Mouse (Mus musculus) MEL-GATA-1-ER (cell line): ENCODE measurements around the gene Usp10.

Source experiments
- DNase-seq: peaks from one replicate; pipeline ENCODE4 v3.0.0-alpha.2; 2012; ENCODE audit warnings: low read depth; ENCODE audit errors: extremely low read depth

Gene Usp10

DNA sequence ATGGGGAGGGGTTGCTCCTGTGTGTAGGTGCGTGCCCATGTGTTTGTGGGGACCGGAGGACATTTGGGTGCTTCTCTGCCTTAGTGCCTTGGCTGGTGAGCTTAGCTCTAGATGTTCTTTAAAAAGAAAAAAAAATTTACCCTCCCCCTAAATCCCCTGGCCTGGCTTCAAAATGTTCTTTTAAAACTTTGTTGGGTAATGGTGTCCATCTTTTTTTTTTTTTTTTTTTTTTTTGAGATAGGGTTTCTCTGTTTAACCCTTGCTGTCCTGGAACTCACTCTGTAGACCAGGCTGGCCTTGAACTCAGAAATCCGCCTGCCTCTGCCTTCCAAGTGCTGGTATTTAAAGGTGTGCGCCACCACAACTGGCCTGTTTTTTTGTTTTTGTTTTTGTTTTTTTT, 5.1 kb downstream of the Usp10 start:
- DNase-seq, result no peak

DNA sequence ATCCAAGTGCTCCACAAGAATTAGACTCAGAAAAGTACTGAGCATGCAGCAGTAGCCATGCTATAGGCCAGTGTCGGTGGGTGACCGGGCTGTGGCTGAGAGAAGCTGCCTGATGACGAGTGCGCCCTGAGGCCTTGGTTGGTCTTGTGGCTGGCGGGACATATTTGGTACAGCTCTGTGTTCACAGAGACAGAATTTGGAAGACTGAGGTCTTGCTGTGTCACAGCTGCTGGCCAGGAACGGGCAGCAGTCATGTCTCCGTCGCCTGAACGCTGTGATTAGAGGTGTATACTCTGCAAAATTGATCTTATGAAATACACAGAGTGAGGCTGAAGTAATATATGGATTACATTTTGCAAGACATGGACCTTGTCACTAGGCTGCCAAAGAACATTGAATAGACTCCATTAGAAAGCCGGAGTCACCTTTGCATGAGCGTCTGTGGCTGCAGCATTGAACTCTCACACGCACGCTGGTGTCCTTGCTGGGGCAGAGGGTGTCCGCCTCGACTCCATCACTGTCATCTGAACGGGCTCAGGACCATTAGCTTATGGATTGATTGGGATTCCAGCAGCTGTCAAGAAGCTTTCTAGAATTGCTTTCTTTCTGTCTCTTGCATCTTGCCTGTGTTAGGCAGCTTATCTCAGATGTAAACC, 6.2 kb downstream of the Usp10 start:
- DNase-seq, result no peak

DNA sequence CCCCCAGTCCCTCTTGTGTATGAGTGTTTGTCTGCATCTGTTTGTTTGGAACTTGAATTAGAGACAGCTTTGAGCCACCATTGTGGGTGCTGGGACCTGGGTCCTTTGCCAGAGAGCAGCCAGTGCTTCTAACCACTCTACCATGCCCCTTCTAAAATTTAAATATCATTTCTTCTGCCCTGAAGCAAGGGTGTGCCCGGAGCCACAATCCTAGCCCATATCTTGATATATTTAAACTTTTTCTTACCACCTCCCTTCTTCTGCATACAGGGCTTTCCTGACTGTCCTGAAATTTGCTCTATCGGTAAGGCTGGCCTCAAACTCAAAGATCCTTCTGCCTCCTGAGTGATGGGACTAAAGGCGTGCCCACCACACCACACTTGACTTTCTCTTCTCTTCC, 7.3 kb downstream of the Usp10 start:
- no peak for DNase-seq

DNA sequence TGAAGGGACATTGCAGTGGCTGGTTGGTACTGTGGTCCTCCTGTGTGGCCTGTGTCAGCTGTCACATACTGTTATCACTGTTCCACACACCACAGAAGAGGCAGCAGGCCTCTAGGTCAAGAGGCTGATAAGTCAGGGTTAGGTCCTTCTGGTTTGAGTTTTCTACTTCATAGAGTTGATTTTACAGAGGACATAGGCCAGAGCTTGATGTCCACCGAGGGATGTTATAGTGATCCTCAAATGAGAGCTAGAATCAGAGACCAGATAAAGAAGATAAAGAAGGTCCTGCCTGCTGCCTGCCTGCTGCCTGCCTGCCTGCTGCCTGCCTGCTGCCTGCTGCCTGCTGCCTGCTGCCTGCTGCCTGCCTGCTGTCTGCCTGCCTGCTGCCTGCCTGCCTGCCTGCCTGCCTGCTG, 8.0 kb downstream of the Usp10 start:
- no peak for DNase-seq

DNA sequence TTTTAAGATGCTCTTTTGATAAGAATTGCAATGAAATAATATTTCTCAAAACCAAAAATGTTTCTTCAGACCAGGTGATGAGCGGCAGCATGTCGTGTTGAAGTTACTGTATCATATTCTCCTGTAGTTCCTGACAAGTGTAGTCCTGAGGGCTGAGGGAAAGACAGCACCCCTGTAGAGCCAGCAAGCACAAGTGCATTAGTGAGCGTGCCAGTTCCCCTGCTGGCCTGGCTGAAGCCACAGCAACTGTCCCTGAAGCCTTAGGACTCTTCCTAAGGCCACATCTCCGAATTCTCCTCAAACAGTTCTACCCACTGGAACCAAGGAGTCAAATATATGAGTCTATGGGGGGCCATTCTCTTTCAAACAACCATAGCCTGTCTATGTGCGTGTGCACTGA, 13.1 kb downstream of the Usp10 start:
- no peak for DNase-seq

DNA sequence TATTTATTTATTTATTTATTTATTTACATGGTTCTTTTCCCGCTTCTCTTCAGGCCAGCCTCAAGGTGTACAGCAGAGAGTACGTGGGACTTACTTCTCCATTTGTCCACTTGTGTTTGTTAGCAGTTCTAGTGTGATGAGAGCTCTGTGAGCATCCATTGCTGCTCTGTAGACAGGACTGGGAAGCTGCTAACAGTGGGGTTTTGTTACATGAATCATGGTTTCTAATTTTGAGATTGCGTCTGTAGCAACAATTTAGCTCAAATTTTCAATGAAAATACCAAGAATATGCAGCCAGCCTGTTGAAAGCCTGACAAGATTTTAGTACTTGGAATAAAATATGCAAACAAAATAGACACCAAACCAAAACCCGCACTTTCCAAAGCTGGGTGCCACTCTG, 15.3 kb downstream of the Usp10 start:
- no peak for DNase-seq

DNA sequence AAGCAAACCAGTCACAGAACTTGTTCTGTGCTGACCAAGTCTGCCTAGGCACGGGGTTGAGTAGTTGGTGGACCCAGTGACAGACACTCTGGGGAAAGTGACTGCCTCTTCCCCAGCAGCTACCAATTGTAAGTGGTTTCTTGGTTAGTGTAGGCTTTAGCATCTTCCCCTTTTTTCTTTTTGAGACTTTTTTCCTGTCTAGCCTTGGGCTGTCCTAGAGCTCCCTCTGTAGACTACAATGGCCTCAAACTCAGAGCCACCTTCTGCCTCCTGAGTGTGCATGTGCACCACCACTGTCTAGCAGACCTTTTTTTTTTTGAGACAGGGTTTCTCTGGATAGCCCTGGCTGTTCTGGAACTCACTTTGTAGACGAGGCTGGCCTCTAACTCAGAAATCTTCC, 16.3 kb downstream of the Usp10 start:
- DNase-seq, result no peak

DNA sequence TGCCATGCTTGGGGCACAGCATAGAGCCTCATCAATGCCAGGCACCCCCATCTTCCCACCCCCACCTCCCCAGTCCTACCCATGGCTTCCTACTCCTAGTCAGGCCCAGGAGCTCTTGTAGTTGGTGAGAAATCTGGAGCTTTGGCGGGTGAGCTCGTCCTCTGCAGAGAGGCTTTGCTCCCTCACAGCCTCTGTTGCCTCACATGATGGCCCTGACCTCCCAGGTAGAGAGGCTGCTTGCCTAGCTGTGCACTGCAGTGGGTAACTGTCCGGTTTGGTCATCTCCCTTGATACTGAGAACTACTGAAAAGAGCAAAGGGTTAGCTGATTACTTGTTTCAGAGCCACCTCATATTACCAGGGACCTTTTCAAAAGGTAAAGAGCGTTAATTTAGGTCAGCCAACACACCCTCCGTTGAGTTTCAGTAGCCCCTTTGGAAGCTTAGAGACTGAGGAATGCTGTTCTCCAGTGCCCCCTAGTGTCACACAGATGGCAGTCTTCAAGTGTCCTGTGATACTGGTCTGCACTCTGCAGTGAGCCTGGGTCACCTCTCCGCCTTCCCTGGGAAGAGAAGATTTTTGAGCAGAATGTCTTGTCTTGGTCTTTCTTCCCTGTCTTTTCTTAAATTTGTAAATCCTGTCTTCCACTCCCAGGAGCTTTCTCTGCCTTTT, 17.4 kb downstream of the Usp10 start:
- no peak for DNase-seq

DNA sequence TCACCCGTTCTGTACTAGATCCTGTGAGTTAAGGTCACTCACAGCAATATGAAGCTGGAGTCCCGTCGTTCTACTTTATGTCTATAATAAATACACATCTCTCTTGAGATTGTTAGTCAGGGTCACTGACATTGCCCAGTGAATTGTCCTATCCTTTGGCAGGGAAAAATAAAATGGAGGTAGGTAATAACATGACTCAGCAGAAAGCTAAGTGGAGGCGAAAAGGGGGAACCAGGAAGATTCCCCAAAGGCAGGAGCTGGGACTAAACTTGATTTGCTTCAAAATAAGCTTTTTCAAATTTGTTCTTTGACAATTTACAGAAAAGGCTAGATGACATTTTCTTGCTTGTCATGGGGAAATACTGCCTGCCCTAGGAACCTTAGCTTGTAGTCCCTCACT, 21.2 kb downstream of the Usp10 start:
- DNase-seq, result no peak

DNA sequence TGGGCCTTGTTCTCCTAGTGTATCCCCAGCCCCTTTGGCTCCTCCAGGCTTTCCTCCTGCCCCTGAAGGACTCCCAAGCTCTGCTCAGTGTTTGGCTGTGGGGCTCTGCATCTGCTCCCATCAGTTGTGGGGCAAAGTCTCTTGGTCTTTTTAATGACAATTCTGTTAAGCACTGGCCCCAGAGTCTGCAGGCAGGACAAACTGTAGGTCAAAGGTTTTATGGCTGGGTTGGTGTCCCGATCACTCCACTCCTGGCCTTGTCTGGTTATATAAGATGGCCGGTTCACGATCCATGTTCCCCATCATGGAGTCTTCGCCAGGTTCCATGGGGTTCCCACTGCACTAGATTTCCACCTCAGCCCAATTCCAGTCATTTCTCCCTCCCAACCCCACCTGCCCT, 23.5 kb downstream of the Usp10 start:
- DNase-seq, result no peak

DNA sequence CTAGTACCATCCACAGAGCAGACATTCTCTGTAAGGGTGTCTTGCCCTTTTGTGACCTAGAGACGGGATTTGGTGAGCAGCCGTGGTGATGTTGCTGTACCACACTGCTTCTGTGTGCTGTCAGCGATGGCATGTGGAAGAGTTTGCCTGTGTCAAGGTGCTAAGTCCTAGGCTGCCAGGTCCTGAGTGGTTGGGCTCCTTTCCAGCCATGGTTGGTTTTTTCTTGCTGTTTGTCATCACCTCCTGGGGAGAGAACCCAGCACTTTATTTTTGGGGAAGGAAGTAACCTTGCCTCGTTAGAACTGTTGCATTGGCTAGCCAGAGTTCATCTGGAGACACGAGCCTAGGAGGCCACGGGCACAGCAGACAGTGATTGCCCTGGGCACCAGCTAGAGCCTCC, 25.4 kb downstream of the Usp10 start:
- no peak for DNase-seq

DNA sequence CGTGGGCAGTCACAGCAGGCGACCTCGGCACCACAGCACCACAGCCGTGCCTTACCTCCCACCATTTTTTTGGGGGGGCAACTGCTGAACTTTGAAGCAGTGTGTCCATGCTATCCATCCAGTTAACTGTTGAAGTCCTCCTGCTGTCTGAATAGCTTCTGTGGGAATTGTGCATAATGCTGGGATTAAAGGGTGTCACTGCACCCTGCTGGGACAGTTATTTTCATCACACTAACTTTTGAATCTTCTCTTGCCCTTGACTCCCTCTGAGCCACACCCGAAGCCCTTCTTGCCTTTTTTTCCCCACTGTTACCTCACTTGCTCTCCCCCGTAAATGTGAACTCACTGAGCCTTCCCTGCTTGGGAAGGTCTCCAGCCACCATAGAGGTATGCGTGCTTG, 28.3 kb downstream of the Usp10 start:
- no peak for DNase-seq

DNA sequence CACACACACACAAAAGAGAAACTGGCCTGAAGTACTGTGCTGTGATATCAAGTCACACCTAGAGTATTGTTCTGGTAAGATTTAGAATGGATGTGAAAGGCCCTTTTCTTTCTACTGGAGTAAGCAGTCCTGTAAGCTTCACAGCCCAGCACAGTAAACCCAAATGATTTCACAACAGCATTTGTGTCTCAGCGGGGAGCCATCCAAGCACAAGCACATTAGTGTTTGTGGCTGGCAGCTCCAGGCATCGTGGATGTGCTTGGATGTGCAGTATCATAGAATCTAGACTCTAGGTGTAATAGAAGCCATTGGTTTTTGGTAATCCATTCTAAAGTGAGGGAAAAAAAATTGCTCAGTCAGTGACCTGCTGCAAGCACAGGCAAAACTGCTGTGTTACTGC, 29.2 kb downstream of the Usp10 start:
- DNase-seq, result no peak

DNA sequence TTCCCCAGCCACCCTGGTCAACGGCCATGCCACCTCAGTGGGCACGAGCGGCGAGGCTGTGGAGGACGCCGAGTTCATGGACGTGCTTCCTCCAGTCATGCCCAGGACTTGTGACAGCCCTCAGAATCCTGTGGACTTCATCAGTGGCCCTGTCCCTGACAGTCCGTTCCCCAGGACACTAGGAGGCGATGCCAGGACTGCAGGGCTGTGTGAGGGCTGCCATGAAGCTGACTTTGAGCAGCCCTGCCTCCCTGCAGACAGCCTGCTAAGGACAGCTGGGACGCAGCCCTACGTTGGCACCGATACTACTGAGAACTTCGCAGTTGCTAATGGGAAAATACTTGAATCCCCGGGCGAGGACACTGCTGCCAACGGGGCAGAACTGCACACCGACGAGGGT, 31.3 kb downstream of the Usp10 start:
- no peak for DNase-seq

DNA sequence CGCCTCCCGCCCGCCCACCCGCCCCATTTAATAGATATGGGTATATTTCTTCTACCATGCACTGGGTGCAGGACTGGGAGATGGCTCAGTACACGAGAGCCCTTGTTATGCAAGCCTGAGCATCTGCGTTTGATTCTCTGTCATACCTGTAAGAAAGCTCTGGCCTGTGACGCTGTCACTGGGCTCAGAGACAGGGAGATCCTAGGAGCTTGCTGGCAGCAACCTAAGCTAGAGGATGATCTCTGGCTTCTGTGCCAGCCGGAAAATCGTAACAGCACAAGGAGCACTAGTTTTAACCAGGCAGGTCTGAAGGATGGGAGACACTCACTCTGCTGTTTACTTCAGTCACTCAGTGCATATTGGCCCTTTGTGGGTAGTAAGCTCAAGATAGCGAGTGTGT, 33.5 kb downstream of the Usp10 start:
- DNase-seq, result no peak

DNA sequence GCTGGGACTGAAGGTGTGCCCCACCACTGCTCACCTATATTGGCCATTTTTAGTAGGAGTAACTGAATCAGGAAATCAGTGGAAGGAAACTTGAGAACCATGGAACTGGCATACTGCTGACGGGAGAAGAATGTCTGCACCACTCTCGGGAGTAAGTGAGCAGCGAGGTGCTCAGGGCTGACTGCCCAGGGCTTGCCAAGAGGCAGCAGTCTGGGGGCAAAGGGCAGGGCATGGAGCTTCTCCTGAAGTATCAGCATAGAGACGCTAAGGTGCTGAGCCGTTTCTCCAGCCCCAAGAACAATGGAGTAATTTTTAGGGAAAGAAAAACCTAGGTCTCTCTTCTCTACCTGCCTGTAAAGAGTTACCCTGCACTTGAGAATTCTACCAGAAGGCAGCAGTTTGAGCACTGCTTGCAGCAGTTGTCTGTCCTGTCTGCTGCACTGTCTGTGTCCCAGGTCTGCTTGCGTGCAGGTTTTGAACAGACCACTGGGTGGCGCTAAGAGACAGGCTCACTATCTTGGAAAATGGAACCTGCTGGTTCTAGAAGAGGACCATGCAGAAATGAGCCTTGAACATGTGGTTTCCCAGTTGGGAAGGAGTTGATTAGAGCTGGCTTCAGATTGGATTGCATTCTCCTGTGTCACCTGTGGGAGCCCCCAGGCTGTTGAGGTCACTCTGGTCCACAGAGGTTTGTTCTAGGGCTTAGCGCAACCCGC, 34.1 kb downstream of the Usp10 start:
- peak; percentile 37 for DNase-seq

DNA sequence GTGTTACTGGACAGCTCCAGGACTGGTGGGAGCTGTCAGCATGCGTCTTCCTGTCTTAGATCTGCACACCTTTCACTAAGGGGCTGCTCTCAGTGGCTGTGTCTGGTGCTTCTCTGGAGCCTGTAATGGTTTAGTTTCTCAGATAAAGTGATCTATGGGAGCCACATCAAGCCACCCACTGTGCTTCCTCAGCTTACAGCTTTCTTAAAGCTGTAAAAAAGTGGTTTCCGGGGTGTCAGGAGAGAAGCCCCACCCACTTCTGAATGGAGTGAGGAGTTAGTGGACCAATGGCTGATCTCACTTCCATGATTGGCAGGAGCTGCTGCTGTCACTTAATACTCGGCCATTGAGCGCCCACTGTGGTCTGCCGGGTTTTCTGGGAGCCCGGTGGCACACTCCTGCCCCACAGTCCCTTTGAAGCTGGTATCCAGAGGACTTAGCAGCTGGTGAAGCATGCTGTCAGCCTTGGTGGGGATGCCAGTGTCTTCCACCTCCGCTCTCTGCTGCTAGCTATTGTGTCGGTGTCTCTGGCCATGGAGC, 36.2 kb downstream of the Usp10 start:
- no peak for DNase-seq

DNA sequence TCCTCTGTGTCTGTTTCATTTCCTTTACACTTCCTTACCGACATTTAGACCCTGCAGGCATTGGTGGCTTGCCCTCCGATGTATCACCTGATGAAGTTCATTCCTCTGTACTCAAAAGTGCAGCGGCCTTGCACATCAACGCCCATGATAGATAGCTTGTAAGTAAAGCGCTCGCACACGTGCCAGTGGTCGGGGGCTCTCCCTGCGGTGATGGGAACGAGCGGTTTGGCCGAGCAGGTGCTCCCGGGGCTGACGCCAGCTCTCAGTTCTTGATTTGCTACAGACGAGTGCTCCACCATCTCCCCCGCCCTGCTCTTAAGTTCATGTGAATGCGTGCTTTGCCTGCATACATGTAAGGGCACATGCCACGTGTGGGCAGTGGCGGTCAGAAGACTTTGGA, 37.5 kb downstream of the Usp10 start:
- DNase-seq, result no peak

DNA sequence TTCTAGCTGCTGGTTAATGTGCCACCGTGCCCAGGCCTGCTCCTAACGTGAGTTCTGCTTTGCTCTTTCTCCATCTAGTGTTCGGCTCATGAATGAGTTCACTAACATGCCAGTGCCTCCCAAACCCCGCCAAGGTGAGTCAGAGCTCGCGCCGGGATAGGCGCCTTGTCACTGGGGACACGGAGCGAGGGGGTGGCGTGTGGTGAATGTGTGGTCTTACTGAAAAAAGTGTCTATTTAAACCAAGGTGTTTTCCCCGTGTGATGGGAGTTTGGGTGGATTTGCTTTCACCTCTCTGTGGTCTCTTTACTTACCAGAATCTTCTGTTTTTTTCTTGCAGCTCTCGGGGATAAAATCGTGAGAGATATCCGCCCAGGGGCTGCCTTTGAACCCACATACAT, 38.2 kb downstream of the Usp10 start:
- no peak for DNase-seq

DNA sequence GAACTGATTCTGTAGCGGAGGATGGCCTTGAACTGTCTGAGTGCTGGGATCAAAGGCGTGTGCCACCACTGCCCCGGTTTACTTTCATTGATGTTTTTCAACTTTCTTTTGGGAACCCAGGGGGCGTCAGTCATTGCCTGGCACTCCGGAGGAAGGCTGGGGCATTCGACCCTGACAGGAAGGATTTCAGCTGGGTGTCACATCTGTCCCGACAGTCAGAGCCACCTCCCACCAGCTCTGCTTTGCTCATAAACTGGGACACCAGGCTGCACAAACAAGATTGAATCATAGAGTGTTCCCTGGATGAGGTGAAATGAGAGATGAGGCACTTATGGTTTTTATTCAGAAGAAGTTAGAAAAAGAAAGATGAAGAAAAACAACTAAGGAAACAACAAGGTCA, 42.1 kb downstream of the Usp10 start:
- DNase-seq, result no peak

DNA sequence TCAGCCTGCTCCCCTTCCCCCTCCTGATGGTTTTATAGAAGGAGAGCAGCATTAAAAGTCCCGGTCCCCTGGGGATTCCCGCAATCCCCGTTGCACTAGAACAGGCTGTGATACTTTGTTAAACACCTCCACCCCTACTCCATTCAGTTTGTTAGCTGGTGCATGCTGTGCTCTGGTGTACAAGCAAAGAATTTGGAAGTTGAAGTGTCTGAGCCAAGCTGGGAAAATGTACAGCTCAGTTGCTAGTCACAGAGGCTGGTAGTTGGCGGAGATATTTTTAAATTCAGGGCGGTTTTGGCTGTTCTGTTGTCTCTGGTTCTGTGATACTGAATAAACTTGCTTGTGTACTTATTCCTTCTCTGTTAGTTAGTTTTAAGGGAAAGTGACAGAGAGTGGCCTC, 42.6 kb downstream of the Usp10 start:
- no peak for DNase-seq

DNA sequence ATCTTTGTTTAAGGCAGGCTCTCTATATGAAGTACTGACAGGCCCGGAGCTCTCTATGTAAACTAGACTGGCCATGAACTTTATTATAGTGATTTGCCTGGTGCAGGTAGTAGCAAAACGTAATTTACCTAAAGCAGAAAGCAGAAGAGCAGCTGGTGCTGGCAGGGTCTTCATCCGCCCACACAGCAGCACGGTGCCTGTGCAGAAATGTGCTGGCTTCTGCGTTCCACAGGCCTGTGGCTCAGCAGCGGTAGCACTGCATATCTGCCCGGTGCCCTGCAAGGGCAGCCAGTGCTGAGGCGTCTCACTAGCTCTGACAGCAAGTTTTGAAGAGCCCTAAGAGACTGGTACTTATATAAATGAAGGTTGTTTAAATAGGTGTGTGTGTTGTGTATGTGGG, 45.2 kb downstream of the Usp10 start:
- DNase-seq, result no peak

DNA sequence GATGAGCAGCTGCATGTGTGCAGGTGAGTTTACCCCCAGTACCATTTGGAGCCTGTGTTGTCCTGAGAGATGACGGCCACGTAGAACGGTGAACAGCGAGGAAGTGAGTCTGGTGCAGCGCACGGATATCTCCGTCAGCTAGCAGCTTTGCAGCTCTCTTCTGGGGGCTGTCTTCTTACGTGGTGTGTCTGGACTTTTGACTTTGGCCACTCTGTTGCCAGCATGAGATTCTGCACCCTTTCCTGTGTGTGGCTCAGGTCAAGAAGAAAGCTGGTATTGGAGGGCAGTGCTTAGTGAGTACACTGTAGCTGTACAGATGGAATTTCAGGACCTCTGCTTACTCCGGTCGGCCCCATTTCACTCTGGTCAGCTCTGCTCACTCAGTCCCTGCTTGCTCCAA, 47.9 kb downstream of the Usp10 start:
- DNase-seq, result no peak
